Mouse (Mus musculus): ENCODE results near the gene Tfip11. TPM values are rescaled to one million over a fixed set of nuclear protein-coding genes. Genes with fewer than 3 reads are reported as not detected.

The Tfip11 gene
- polyA plus RNA-seq, 1 experiment = 58.9 TPM

DNA sequence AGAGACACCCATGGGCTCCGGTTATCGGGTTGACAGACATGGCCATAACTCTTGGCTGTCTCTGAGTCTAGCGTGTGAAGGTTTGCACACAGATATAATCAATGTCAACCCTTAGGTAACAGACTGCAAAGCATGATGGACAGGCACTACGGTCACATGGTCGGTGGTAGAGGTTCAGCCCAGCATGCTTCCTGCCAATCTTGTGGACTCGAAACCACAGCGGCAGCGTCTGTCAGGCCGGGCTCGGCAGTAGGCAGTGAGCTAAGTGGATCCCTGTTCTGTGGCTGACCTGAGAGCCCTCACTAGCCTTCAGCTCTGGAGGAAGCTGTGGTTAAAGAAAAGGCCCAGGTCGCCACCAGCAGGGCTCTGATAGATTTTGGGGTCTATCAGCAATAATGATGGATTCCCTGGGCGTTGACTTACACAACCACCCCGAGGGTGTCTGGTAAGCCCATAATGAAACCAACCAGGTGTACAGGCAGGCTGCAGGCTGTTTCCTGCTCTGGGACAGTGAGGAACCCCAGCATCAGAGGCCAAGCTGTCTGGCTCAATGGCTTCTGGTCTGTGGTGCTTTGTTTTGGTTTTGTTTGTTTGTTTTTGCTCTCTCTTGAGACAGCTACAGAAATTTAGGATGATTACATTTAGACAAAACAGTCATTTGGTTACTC, 58.8 kb downstream of the Tfip11 start:
- TF ChIP-seq POLR2A (IDR thresholded peaks at IDR 0.05; ENCODE audit: control insufficient read depth, extremely low read depth, insufficient read depth, low read length, poor library complexity) = no peak
- no peak for TF ChIP-seq CTCF (IDR thresholded peaks at IDR 0.05; ENCODE audit: borderline replicate concordance, control insufficient read depth, extremely low read depth, insufficient read depth, low read length, poor library complexity)
- H3K27ac ChIP-seq (ENCODE audit: control insufficient read depth, insufficient read depth, low read length) = no peak overlapping the region
- no peak overlapping the region for H3K4me3 ChIP-seq (ENCODE audit: control insufficient read depth, insufficient read depth, low read length)
- 16% methylated on average over 13 of the region's 13 CpGs for WGBS
- no peaks in the 10 kb centered on the region for H3K4me1 ChIP-seq (replicated peaks; ENCODE audit: control insufficient read depth, insufficient read depth, low read length)
- no peaks in the 10 kb centered on the region for H3K27me3 ChIP-seq (ENCODE audit: control insufficient read depth, insufficient read depth, low read length)
- DNase-seq = no peak
- no peaks in the 10 kb centered on the region for H3K36me3 ChIP-seq (ENCODE audit: control insufficient read depth, insufficient read depth, low read length)

DNA sequence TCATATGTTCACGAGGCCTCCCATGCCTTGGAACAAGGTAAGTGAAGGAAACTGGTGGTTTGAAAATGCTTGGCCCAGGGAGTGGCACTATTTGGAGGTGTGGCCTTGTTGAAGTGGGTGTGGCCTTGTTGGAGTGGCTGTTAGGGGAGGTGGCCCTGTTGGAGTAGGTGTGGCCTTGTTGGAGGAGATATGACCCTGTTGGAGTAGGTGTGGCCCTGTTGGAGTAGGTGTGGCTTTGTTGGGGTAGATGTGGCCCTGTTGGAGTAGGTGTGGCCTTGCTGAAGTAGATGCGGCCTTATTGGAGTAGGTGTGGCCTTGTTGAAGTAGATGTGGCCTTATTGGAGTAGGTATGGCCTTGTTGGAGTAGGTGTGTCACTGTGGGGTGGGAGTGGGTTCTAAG, 59.8 kb downstream of the Tfip11 start:
- no peaks in the 10 kb centered on the region for H3K4me1 ChIP-seq (replicated peaks; ENCODE audit: control insufficient read depth, insufficient read depth, low read length)
- 78% methylated on average over 2 of the region's 2 CpGs for WGBS
- no peaks in the 10 kb centered on the region for H3K27me3 ChIP-seq (ENCODE audit: control insufficient read depth, insufficient read depth, low read length)
- no peak overlapping the region for H3K27ac ChIP-seq (ENCODE audit: control insufficient read depth, insufficient read depth, low read length)
- no peaks in the 10 kb centered on the region for H3K36me3 ChIP-seq (ENCODE audit: control insufficient read depth, insufficient read depth, low read length)
- DNase-seq = no peak
- TF ChIP-seq POLR2A (IDR thresholded peaks at IDR 0.05; ENCODE audit: control insufficient read depth, extremely low read depth, insufficient read depth, low read length, poor library complexity) (no peak), CTCF (IDR thresholded peaks at IDR 0.05; ENCODE audit: borderline replicate concordance, control insufficient read depth, extremely low read depth, insufficient read depth, low read length, poor library complexity) (no peak)
- no peak overlapping the region for H3K4me3 ChIP-seq (ENCODE audit: control insufficient read depth, insufficient read depth, low read length)

Other genes with a start within 250 kb of the Tfip11 start
- gene Cryba4, start 73.8 kb upstream of the Tfip11 start, polyA plus RNA-seq (2012; rRNA removed) = 0.41 and 3.1 TPM in 2 replicates
- gene Crybb1, start 70.5 kb upstream of the Tfip11 start, polyA plus RNA-seq (2012; rRNA removed) = 0.15 and 0.40 TPM in 2 replicates
- gene Tpst2, start 49.7 kb upstream of the Tfip11 start, polyA plus RNA-seq (2012; rRNA removed) = 62.7 and 63.5 TPM in 2 replicates
- gene Srrd, start 16.7 kb downstream of the Tfip11 start, polyA plus RNA-seq (2012; rRNA removed) = 56.2 and 64.4 TPM in 2 replicates
- 41.8 and 52.8 TPM in 2 replicates for gene Hps4, start 16.7 kb downstream of the Tfip11 start, polyA plus RNA-seq (2012; rRNA removed)
- not detected in 2 replicates for gene Gm6583, start 29.7 kb downstream of the Tfip11 start, polyA plus RNA-seq (2012; rRNA removed)
- gene Asphd2, start 68.5 kb downstream of the Tfip11 start, polyA plus RNA-seq (2012; rRNA removed) = 0.05 and 0.67 TPM in 2 replicates
- gene Gm6588, start 123.1 kb downstream of the Tfip11 start, polyA plus RNA-seq (2012; rRNA removed) = 0.07 TPM in 1 of 2 replicates, not detected in the other

Data from thymus, adult 2 months (tissue).